Mouse (Mus musculus) neural tube, embryonic 14.5 days (tissue): Measurements from ENCODE around the gene Anapc1. TPM values are rescaled to one million over a fixed set of nuclear protein-coding genes. Genes with fewer than 3 reads are reported as not detected.

Source experiments
- ATAC-seq: fragments of 200-750 bp; cut with Nextera tagmentation; 2 replicates; pipeline ENCODE4 v1.8.0; 2017; ENCODE audit warnings: low read depth, mild to moderate bottlenecking, moderate TSS enrichment, moderate library complexity
- H3K27ac ChIP-seq: fragments of 300-500 bp; sonication (generic); 2 replicates; pipeline ENCODE4 v1.5.1; 2014; ENCODE audit warnings: low read depth, mild to moderate bottlenecking, control low read depth, low read length, moderate library complexity, mixed read lengths
- H3K27me3 ChIP-seq: fragments of 300-500 bp; sonication (generic); 2 replicates; pipeline ENCODE4 v1.6.1; 2014; ENCODE audit warnings: low read length; ENCODE audit not compliant: control insufficient read depth, insufficient read depth
- H3K36me3 ChIP-seq: fragments of 300-500 bp; sonication (generic); 2 replicates; pipeline ENCODE4 v1.6.1; 2014; ENCODE audit warnings: low read length, mixed read lengths; ENCODE audit not compliant: control insufficient read depth, insufficient read depth
- H3K4me1 ChIP-seq: fragments of 300-500 bp; sonication (generic); 2 replicates; pipeline ENCODE4 v1.6.1; 2014; ENCODE audit warnings: low read length; ENCODE audit not compliant: control insufficient read depth, insufficient read depth
- H3K4me2 ChIP-seq: fragments of 300-500 bp; sonication (generic); 2 replicates; pipeline ENCODE4 v1.6.1; 2014; ENCODE audit warnings: mild to moderate bottlenecking, low read depth, low read length, control low read depth
- H3K4me3 ChIP-seq: fragments of 300-500 bp; sonication (generic); 2 replicates; pipeline ENCODE4 v1.5.1; 2014; ENCODE audit warnings: low read depth, low read length, control low read depth, mixed read lengths
- H3K9ac ChIP-seq: fragments of 300-500 bp; sonication (generic); replicated peaks from 2 replicates; pipeline ENCODE4 v1.6.1; 2014; ENCODE audit warnings: low read depth, mild to moderate bottlenecking, control low read depth, low read length, mixed read lengths
- H3K9me3 ChIP-seq: fragments of 300-500 bp; sonication (generic); 2 replicates; pipeline ENCODE4 v1.6.1; 2016; ENCODE audit warnings: low read length; ENCODE audit not compliant: control insufficient read depth
- WGBS: fragments of 180-500 bp; shearing (Covaris S2); extraction: QIAGEN DNeasy Blood & Tissue Kit; methylation state at CpG from one replicate; pipeline ENCODE4 v1.1.7; 2014; 5-methylcytosine and 5-hydroxymethylcytosine counted together
- polyA plus RNA-seq: library from polyadenylated mRNA; unstranded; fragments of >200 nt; fragmentation: Nextera tagmentation; extraction: Ambion mirVana; gene quantifications from 2 replicates; pipeline ENCODE4 v1.2.1, GENCODE M21; 2014

The Anapc1 gene
- polyA plus RNA-seq, 1 experiment from 2014 or later: 58.0 TPM

GRCm38 (mm10) chr2:128722106-128722710, 35.0 kb upstream of the Anapc1 start:
- Histone ChIP-seq H3K36me3 (no peaks in the 10 kb centered on the region), H3K9ac (no peak overlapping the region), H3K9me3 (no peaks in the 10 kb centered on the region), H3K4me1 (no peaks in the 10 kb centered on the region), H3K27me3 (no peaks in the 10 kb centered on the region), H3K27ac (no peak overlapping the region), H3K4me2 (no peak overlapping the region), H3K4me3 (no peak overlapping the region)
- WGBS: 90% methylated on average over 5 of the region's 5 CpGs
- no peak for ATAC-seq

DNA sequence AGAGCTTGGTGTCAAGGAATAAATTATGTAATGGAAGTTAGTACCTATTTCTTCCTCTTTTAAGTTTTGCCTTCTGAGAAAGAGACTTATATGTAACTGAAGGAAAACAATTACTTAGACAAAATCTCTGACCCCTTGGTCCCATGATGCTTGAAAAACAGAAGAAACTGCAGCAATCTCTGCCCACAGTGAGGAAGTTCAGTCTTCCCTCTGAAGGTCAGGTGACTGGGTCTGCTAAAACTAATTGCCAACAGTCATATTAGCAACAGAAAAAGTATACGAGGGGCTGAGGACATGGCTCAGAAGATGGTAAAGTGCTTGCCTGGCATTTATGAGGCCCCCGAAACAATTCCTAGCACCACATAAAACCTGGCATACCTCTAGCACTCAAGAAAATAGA, 32.2 kb upstream of the Anapc1 start:
- Histone ChIP-seq H3K4me1 (no peaks in the 10 kb centered on the region), H3K27ac (no peak overlapping the region), H3K4me2 (no peak overlapping the region), H3K27me3 (no peaks in the 10 kb centered on the region), H3K4me3 (no peak overlapping the region), H3K36me3 (no peaks in the 10 kb centered on the region), H3K9me3 (no peaks in the 10 kb centered on the region), H3K9ac (no peak overlapping the region)
- 92% methylated on average over 2 of the region's 2 CpGs for WGBS
- ATAC-seq: no peak

- no peak overlapping the region for H3K9ac ChIP-seq
- no peaks in the 10 kb centered on the region for H3K36me3 ChIP-seq
- ATAC-seq: no peak
- no peak overlapping the region for H3K4me3 ChIP-seq
- H3K9me3 ChIP-seq: no peaks in the 10 kb centered on the region
- 96% methylated on average over 1 of the region's 1 CpGs for WGBS
- H3K4me2 ChIP-seq: no peak overlapping the region
- H3K27ac ChIP-seq: no peak overlapping the region
- H3K4me1 ChIP-seq: no peaks in the 10 kb centered on the region
- no peaks in the 10 kb centered on the region for H3K27me3 ChIP-seq
These were observed 28.8 kb upstream of the Anapc1 start for GRCm38 (mm10) chr2:128715979-128716378.

- Histone ChIP-seq H3K4me2 (no peak overlapping the region), H3K4me1 (no peaks in the 10 kb centered on the region), H3K9ac (no peak overlapping the region), H3K9me3 (no peaks in the 10 kb centered on the region), H3K36me3 (no peaks in the 10 kb centered on the region), H3K27me3 (no peaks in the 10 kb centered on the region), H3K27ac (no peak overlapping the region), H3K4me3 (no peak overlapping the region)
- no peak for ATAC-seq
- 60% methylated on average over 7 of the region's 7 CpGs for WGBS
These were observed 27.6 kb upstream of the Anapc1 start for GRCm38 (mm10) chr2:128714724-128715241.

DNA sequence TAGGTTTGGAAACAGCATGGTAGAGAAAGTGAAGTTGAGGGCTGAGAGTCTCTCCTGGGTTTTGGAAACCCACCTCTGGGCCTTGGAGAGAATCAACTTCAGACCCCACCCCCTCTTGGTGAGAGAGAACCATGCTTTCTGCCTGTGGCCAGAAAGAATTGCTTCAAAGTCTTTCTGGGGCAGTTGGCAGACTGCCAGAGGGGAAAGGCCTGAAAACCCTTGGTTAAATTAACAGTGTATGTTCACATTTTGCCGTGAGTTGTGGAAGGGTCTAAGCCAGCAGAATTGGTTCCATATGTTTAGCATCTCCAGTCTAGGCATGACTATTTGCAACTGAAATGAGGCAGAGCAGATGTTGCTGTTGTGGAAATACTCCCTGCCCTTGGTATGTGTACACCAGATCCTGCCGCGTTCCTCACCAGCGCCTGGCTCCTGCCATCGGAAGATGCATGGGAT, 26.4 kb upstream of the Anapc1 start:
- Histone ChIP-seq H3K27me3 (no peaks in the 10 kb centered on the region), H3K36me3 (no peaks in the 10 kb centered on the region), H3K4me1 (no peaks in the 10 kb centered on the region), H3K9me3 (no peaks in the 10 kb centered on the region), H3K4me2 (no peak overlapping the region), H3K9ac (no peak overlapping the region), H3K4me3 (no peak overlapping the region), H3K27ac (no peak overlapping the region)
- ATAC-seq: no peak
- 56% methylated on average over 5 of the region's 5 CpGs for WGBS

DNA sequence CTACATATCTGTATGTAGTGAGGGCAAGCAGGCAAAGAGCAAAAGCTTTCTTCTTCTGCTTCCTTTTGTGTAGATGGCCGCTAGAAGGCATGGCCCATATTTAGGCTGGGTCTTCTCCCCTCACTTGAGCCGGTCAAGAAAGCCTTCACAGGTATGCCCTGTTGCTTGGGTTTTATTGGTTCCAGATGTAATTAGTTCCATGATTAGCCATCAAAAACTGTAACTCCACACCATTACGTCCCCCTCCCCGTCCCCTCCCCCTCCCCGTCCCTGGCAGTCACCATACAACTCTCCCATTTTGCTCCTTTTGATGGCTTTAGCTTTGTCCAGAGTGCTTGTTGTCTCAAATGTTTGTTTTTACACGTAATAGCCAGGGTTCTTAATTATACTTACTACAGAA, 25.7 kb upstream of the Anapc1 start:
- ATAC-seq: no peak
- no peak overlapping the region for H3K9ac ChIP-seq
- no peaks in the 10 kb centered on the region for H3K9me3 ChIP-seq
- WGBS: 81% methylated on average over 6 of the region's 6 CpGs
- H3K36me3 ChIP-seq: no peaks in the 10 kb centered on the region
- no peaks in the 10 kb centered on the region for H3K27me3 ChIP-seq
- no peak overlapping the region for H3K4me3 ChIP-seq
- no peak overlapping the region for H3K27ac ChIP-seq
- no peaks in the 10 kb centered on the region for H3K4me1 ChIP-seq
- no peak overlapping the region for H3K4me2 ChIP-seq

DNA sequence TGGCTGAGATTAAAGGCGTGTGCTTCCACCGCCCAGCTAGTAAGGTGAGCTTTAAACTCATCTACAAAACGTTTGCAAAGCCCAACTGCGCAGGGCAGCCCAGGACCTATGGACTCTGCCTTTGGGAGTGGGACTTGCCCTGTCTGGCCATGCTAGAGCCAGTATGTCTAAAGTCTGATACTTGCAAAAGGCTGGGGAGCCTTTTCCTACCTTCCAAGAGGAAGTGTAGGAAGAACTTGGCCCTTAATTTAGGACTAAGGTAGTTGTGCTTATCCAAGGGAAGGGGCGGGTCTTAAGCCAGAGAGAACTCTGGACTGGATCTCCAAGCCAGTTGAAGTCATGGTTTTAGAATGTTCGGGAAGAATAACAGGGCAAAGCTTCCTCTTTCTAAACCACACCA, 23.4 kb upstream of the Anapc1 start:
- H3K9ac ChIP-seq: no peak overlapping the region
- 66% methylated on average over 6 of the region's 6 CpGs for WGBS

GRCm38 (mm10) chr2:128709264-128709663, 22.1 kb upstream of the Anapc1 start:
- 35% methylated on average over 6 of the region's 6 CpGs for WGBS

More for the DNA sequence above, 23.4 kb upstream of the Anapc1 start:
- Histone ChIP-seq H3K27me3 (no peaks in the 10 kb centered on the region), H3K4me1 (no peaks in the 10 kb centered on the region), H3K27ac (no peak overlapping the region), H3K4me2 (no peak overlapping the region), H3K9me3 (no peaks in the 10 kb centered on the region), H3K36me3 (no peaks in the 10 kb centered on the region), H3K4me3 (no peak overlapping the region)
- no peak for ATAC-seq

GRCm38 (mm10) chr2:128704474-128704873, 17.3 kb upstream of the Anapc1 start:
- Histone ChIP-seq H3K4me3 (no peak overlapping the region), H3K27ac (no peak overlapping the region), H3K4me2 (no peak overlapping the region), H3K27me3 (no peaks in the 10 kb centered on the region), H3K9ac (no peak overlapping the region), H3K9me3 (no peaks in the 10 kb centered on the region), H3K36me3 (no peaks in the 10 kb centered on the region), H3K4me1 (no peaks in the 10 kb centered on the region)
- 88% methylated on average over 3 of the region's 3 CpGs for WGBS
- no peak for ATAC-seq

More at GRCm38 (mm10) chr2:128709264-128709663, 22.1 kb upstream of the Anapc1 start:
- no peak for ATAC-seq
- Histone ChIP-seq H3K27me3 (no peaks in the 10 kb centered on the region), H3K36me3 (no peaks in the 10 kb centered on the region), H3K27ac (no peak overlapping the region), H3K9me3 (no peaks in the 10 kb centered on the region), H3K4me2 (no peak overlapping the region), H3K4me3 (no peak overlapping the region), H3K4me1 (no peaks in the 10 kb centered on the region), H3K9ac (no peak overlapping the region)
